Mouse (Mus musculus) adrenal gland, postnatal 4 days (tissue): Measurements from ENCODE around the gene Arhgef3. TPM values are rescaled to one million over a fixed set of nuclear protein-coding genes. Genes with fewer than 3 reads are reported as not detected.

Experiments used
- DNase-seq, 2 experiments: peaks; one replicate each; pipeline ENCODE4 v3.0.0; 2021 to 2022; ENCODE audit warnings: low spot score in 2 of 2, mixed read lengths in 2 of 2
- long read RNA-seq, 2 experiments: library from polyadenylated mRNA; stranded (forward); transcript quantifications; one replicate each; pipeline ENCODE4 v2.0.0; 2021
- total RNA-seq, 2 experiments: library from RNA; stranded (reverse); gene quantifications; 2 replicates each; pipeline ENCODE4 v1.2.3; 2021

Arhgef3 gene
- 10 to 100 TPM; 55.8 to 56.3 TPM for total RNA-seq
- long read RNA-seq, experiment 1, transcript Arhgef3-202 (10 exons, 3,618 nt), result major isoform, 6 of 27 reads
- long read RNA-seq, experiment 1, transcript Arhgef3-201 (11 exons, 3,585 nt), result major isoform, 6 of 27 reads
- long read RNA-seq, experiment 1, partial matches to known transcripts, result 4 of 27 reads
- long read RNA-seq, experiment 1, other reads (novel, unspliced or antisense), result 11 of 27 reads
- long read RNA-seq, experiment 2, transcript Arhgef3-201 (11 exons, 3,585 nt), result major isoform, 17 of 66 reads
- long read RNA-seq, experiment 2, transcript Arhgef3-202 (10 exons, 3,618 nt), result minor isoform, 13 of 66 reads
- long read RNA-seq, experiment 2, partial matches to known transcripts, result 20 of 66 reads
- long read RNA-seq, experiment 2, other reads (novel, unspliced or antisense), result 16 of 66 reads

GRCm38 (mm10) chr14:27114362-27115274 lies at the start of gene Arhgef3:
Gene Arhgef3, plus strand, starts transcription at chr14:27114899.
- peak; percentile 54 to 57 for DNase-seq

DNA sequence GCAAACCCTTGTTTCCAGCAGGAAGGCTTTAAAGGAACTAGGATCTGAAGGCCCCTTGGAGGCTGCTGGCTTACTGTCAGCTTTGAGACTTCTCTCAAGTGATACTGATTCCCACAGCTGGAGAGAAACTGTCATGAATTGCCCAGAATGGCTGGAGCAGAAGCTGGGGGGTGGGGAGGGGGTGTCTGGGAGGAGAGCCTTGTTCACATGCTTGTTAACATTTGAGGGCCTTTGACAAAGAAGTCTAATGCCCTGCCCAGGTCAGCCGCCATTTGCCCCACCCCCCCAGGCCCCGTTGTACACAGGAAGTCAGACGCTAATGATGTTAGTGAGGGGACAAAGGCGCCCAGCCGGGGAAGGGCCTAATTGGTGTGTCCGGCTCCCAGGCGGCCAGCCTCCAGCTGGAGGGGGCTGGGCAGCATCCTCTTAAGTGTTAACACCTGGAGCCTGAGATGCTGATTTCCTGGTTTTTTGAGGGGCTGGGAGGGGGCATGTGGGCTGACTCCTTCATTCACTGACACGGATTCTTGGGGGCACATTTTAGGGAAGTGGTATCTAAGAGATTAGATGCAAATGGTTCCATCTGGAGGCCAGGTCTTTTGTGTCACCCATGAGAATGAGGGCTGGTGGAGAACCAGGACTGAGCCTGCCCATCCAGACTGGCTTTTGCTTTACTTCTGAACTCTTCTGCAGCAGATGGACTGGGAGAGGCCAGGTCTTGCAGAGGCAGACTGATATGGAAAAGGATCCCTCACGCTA lies 48.3 kb upstream of the Arhgef3 start:
- no peak for DNase-seq

DNA sequence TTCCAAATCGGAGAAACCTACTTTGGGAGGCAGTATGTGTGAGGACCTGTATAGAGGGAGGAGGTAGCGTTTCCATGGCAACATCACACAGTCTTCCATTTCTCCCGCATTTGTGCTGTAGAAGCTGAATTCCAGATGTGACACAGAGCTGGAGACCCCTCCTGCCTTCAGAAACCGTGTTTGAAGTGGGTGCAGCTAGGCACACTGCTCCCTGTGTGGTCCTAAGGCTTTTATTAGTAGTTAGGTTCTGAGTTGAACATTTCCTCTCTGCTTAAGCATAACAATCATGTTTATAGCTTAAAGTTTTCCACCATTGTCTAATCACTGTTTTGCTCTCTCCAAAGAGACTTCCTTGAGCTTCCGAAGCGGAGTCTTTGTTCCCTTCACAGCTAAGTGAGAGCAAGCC lies 46.8 kb upstream of the Arhgef3 start:
- DNase-seq, result no peak

GRCm38 (mm10) chr14:27069434-27070097 lies 45.1 kb upstream of the Arhgef3 start:
- no peak for DNase-seq

GRCm38 (mm10) chr14:27070128-27070527 lies 44.6 kb upstream of the Arhgef3 start:
- no peak for DNase-seq

DNA sequence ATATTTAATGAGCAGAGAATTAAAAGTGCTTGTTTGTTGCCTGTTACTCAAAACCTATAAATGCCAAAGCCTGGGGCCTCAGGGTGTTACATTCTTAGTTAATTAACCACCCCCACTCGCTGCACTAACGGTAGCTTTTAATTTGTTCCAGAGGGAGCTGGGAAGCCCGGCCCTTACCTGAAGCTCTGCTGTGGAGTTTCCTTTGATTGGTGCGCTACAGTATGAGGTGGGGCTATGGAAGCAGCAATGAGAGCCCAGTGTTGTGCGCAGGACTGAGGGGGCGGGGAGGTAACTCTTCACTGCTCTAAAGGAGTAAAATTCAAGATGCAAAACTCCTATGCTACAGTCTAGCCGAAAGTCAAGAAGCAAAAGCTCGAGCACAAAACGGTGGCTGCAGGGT lies 43.9 kb upstream of the Arhgef3 start:
- no peak for DNase-seq

DNA sequence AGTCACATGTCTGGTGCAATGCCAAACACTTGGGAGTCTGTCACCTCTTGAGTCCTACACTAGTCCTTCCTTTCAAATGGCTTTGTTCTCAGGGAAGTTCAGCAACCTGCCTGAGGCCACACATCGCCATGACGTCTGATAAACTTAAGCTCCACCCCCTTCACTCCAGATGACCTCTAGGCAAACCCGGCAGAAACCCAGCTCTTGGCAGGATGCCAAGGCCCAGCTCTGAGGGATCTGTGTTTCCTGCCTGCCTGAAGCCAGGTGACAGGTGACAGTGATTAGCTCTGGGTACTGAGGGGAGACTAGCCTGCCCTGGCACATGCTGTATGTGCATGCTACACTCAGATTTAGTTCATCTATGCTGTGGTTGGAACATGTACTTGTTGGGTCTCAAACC lies 42.7 kb upstream of the Arhgef3 start:
- DNase-seq, result no peak

DNA sequence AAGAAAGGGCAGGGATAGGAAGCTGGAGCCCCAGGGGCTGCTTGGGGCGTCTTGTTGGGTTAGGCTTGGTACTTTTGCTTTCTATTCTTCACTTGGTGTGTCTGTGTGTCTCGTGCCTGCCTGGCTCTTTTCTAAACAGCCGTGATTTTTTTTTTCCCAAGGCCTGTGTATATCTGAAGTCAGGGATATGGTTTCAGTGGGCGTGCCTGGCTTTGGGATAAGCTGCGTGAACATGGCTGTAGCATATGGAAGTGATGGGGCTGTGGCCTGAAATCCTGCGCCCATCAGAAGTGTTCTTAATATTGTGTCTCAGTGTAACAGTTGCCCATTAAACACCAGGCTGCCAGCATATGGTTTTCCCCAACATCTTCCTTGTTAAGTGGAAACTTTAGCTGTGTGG lies 39.6 kb upstream of the Arhgef3 start:
- DNase-seq, result no peak

GRCm38 (mm10) chr14:27075909-27076521 lies 38.7 kb upstream of the Arhgef3 start:
- no peak for DNase-seq

- DNase-seq, result no peak
Observed at GRCm38 (mm10) chr14:27076522-27076920, 38.2 kb upstream of the Arhgef3 start.

DNA sequence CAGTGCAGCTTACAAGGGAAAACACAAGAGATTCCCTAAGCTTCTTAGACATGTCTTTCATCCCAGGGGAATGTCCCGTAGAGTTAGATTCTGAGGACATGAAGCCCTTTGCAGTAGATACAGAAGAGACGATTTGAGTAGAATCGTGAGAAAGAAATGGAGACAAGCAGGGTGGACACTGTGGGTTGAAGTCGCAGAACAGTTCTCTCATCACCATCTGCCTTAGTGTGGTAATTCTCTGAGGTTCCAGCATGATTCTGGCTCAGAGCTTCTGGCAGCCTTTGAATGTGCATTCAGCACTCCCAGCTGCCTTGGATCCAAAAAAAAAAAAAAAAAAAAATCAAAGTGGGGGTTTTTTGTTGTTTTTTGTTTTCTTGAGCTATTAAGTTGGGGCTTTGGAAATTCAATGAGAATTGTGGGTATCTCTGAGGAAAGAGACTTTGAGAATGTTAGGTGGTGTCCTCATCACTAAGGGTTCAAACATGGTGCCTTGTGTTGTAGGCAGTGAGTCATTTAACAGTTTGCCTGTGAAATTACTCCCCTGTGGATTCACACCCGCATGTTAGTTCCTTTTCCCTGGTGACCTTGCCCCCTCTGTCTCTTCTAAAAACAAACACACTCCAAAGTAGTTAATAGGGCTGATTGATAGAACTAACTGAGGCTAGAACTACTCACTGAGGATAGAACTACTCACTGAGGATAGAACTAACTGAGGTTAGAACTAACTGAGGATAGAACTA lies 33.0 kb upstream of the Arhgef3 start:
- DNase-seq, result no peak

DNA sequence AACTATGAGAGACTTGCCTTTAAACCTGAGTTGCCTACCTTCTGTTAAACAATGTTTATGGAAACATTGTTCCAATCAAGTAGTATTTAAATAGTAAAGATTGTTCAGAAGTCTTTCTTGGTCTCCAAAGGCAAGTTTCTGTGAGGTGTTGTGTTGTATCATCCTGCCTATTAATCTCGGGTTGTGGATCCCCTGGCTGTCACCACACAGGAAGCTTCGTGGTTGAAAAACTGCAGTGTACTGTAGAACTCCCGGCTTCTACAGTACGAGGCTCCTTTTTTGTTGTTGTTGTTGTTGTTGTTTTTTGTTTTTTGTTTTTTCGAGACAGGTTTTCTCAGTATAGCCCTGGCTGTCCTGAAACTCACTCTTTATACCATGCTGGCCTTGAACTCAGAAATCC lies 29.2 kb upstream of the Arhgef3 start:
- no peak for DNase-seq

DNA sequence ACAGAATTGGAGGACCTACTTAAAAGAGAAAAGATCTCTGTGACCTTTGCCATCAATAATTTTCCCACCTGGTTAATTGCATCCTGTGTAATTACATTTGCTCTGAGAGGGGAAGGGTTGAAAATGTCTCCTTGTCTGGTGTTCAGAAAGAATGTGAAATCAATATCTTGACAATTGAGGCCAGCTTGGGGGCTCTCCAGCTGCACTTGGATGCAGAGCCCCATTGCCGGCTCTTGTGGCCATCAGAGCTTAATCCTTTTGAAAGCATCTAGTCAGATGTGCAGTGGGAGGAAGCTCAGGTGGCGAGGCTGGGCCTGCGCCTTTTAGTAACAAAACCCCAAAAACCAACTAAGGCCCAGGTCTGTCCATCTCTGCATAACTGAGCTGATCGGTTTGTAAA lies 28.7 kb upstream of the Arhgef3 start:
- DNase-seq, result no peak

- DNase-seq, result no peak
Observed at GRCm38 (mm10) chr14:27094247-27094646, 20.5 kb upstream of the Arhgef3 start.

- no peak for DNase-seq
Observed at GRCm38 (mm10) chr14:27096133-27096532, 18.6 kb upstream of the Arhgef3 start.

GRCm38 (mm10) chr14:27096779-27097178 lies 17.9 kb upstream of the Arhgef3 start:
- peak in 1 of 2 experiments; percentile 48 for DNase-seq

DNA sequence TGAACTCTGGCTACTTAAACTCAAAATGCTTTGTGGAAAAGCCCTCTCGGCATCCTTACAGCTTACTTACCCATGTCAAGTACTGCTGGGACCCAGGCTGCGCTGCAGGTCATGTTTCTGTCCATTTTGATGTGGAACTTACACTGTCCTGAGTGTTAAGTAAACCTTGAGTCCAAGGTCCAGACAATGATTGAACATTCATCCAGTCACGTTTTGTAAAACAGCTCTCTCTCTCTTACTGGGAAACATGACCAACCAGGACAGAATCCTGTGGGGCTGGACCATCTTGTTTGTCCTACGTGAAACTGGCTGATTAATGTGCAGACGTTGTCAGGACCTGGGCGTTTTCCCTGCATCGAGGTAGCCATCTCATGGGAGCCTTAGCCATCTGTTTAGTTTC lies 13.0 kb upstream of the Arhgef3 start:
- no peak for DNase-seq

DNA sequence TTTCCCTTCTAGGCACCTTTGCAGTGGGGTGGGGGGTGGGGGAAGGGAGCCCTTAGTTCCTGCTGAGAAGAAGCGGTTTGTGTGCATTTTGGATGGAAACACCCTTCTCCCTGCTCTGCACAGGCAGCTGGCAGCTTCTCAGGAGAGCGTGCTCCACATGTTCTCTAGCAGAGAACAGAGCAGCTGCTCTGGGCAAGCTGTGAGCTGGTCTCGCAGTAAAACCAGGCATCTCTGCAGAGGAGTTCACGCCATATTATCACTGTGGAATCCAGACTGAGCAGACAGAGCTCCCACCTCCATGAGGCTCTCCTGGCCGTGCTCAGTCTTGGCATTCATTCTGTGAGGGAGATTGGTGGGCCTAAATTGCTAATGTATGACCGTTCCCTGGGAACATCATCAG lies 12.0 kb upstream of the Arhgef3 start:
- no peak for DNase-seq

DNA sequence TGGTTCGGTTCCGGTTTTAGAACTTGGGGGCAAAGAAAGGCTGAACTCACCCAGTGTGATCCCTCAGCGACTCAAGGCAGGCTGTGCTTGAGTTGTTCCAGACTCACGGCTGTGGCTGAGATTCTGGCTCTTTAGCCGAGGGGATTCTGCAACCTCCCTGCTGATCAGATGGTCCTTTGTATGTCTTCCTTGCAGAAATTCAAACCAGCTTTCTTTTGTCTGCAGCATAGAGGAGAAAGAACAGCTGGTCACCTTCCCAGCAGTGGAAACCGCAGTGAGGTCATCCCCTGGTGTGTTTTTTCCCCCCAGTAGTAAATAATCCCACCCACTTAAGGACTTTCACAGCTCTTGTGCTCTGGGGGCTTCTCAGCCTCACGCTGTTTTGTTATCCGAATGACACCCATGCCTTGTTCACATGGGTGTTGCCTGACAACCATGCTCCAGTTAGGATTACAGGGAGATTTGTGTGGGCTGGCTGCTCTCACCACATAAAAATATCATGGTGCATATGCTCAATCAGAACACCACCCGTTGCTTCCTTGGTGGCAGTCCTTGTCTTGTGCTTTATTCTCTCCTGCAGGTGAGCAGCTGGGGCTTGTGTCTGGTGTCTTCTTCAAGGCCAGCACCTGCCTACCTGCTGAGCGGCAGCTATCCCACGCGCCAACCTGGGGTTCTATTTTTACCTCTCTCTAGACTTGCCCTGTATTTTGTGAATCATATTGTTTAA lies 8.8 kb upstream of the Arhgef3 start:
- no peak for DNase-seq
